Mouse (Mus musculus) forebrain, embryonic 13.5 days (tissue): ENCODE results near the gene Olfr1428. TPM values are rescaled to one million over a fixed set of nuclear protein-coding genes. Genes with fewer than 3 reads are reported as not detected.
A peak's percentile ranks its signal among the peaks of the same experiment; 100 is the strongest.
"Not testable (repeated sequence)": the region's sequence is repeated elsewhere in the genome, so short reads cannot be mapped to it uniquely, and the experiment has no call there.

Experiments
- ATAC-seq: fragments of 200-750 bp; cut with Nextera tagmentation; 2 replicates; pipeline ENCODE4 v1.8.0; 2017
- H3K27ac ChIP-seq: fragments of 300-500 bp; sonication (generic); 2 replicates; pipeline ENCODE4 v1.5.1; 2015; ENCODE audit warnings: inconsistent platforms, mild to moderate bottlenecking, moderate library complexity
- H3K27me3 ChIP-seq: fragments of 300-500 bp; sonication (generic); 2 replicates; pipeline ENCODE4 v1.6.1; 2015; ENCODE audit warnings: mild to moderate bottlenecking, inconsistent platforms
- H3K36me3 ChIP-seq: fragments of 300-500 bp; sonication (generic); 2 replicates; pipeline ENCODE4 v1.6.1; 2015; ENCODE audit warnings: mild to moderate bottlenecking, inconsistent platforms; ENCODE audit not compliant: poor library complexity, severe bottlenecking
- H3K4me1 ChIP-seq: fragments of 300-500 bp; sonication (generic); 2 replicates; pipeline ENCODE4 v1.6.1; 2015; ENCODE audit warnings: inconsistent platforms
- H3K4me2 ChIP-seq: fragments of 300-500 bp; sonication (generic); 2 replicates; pipeline ENCODE4 v1.6.1; 2015; ENCODE audit warnings: inconsistent platforms, mild to moderate bottlenecking, moderate library complexity
- H3K4me3 ChIP-seq: fragments of 300-500 bp; sonication (generic); 2 replicates; pipeline ENCODE4 v1.5.1; 2015; ENCODE audit warnings: mild to moderate bottlenecking, inconsistent platforms
- H3K9ac ChIP-seq: fragments of 300-500 bp; sonication (generic); 2 replicates; pipeline ENCODE4 v1.6.1; 2015; ENCODE audit warnings: mild to moderate bottlenecking, inconsistent platforms
- H3K9me3 ChIP-seq: fragments of 300-500 bp; sonication (generic); replicated peaks from 2 replicates; pipeline ENCODE4 v1.6.1; 2016; ENCODE audit warnings: inconsistent platforms
- WGBS: fragments of 180-500 bp; shearing (Covaris S2); methylation state at CpG from one replicate; pipeline ENCODE4 v1.1.7; 2015; 5-methylcytosine and 5-hydroxymethylcytosine counted together
- polyA plus RNA-seq: library from polyadenylated mRNA; unstranded; fragments of >200 nt; fragmentation: Nextera tagmentation; extraction: Ambion mirVana; gene quantifications from 2 replicates; pipeline ENCODE4 v1.2.1, GENCODE M21; 2015

Gene Olfr1428
- not detected in 2 replicates for polyA plus RNA-seq

- no peak for ATAC-seq
Observed at GRCm38 (mm10) chr19:12115797-12116196, at the start of gene Olfr1428. Gene Olfr1428 (minus strand): TSS chr19:12115897.

GRCm38 (mm10) chr19:12145452-12145851, 29.8 kb upstream of the Olfr1428 start:
- 91% methylated on average over 3 of the region's 3 CpGs for WGBS
- ATAC-seq: no peak
- no peak overlapping the region for H3K9ac ChIP-seq

More at GRCm38 (mm10) chr19:12115797-12116196, at the start of gene Olfr1428:
- H3K4me2 ChIP-seq: no peak within 1 kb of the TSS
- no peak within 1 kb of the TSS for H3K27ac ChIP-seq
- H3K9ac ChIP-seq: no peak within 1 kb of the TSS
- no peak within 1 kb of the TSS for H3K4me3 ChIP-seq
- WGBS: 85% methylated on average over 1 of the region's 1 CpGs
- H3K9me3 ChIP-seq: no peaks in the 10 kb centered on the region
- no peaks in the 10 kb centered on the region for H3K4me1 ChIP-seq
- no peaks in the 10 kb centered on the region for H3K27me3 ChIP-seq
- H3K36me3 ChIP-seq: no peaks in the 10 kb centered on the region

GRCm38 (mm10) chr19:12143356-12143755, 27.7 kb upstream of the Olfr1428 start:
- no peak overlapping the region for H3K4me2 ChIP-seq
- H3K4me1 ChIP-seq: no peaks in the 10 kb centered on the region
- no peaks in the 10 kb centered on the region for H3K36me3 ChIP-seq
- H3K27me3 ChIP-seq: no peaks in the 10 kb centered on the region
- no peak overlapping the region for H3K4me3 ChIP-seq
- H3K27ac ChIP-seq: no peak overlapping the region
- no peak for ATAC-seq
- no peaks in the 10 kb centered on the region for H3K9me3 ChIP-seq
- WGBS: 40% methylated on average over 1 of the region's 1 CpGs
- no peak overlapping the region for H3K9ac ChIP-seq

More at GRCm38 (mm10) chr19:12145452-12145851, 29.8 kb upstream of the Olfr1428 start:
- Histone ChIP-seq H3K4me1 (no peaks in the 10 kb centered on the region), H3K4me2 (no peak overlapping the region), H3K27me3 (no peaks in the 10 kb centered on the region), H3K9me3 (no peaks in the 10 kb centered on the region), H3K27ac (no peak overlapping the region), H3K4me3 (no peak overlapping the region), H3K36me3 (no peaks in the 10 kb centered on the region)

GRCm38 (mm10) chr19:12134289-12134688, 18.6 kb upstream of the Olfr1428 start:
- no peaks in the 10 kb centered on the region for H3K36me3 ChIP-seq
- H3K9me3 ChIP-seq: 0 out of 2 replicates have a peak, but pooled peaks cover 3% of the 10 kb centered on the region
- 0 out of 2 replicates have a peak, but pooled peaks have one; percentile 43 for ATAC-seq
- H3K27ac ChIP-seq: no peak overlapping the region
- H3K4me2 ChIP-seq: no peak overlapping the region
- H3K27me3 ChIP-seq: no peaks in the 10 kb centered on the region
- H3K4me1 ChIP-seq: no peaks in the 10 kb centered on the region
- H3K4me3 ChIP-seq: no peak overlapping the region
- no peak overlapping the region for H3K9ac ChIP-seq
- 33% methylated on average over 2 of the region's 2 CpGs for WGBS

GRCm38 (mm10) chr19:12123103-12123502, 7.4 kb upstream of the Olfr1428 start, which contains the start of gene Olfr76:
Gene Olfr76 (minus strand): TSS chr19:12123203.
- 75% methylated on average over 3 of the region's 3 CpGs for WGBS
- ATAC-seq: no peak
- Histone ChIP-seq H3K9ac (no peak within 1 kb of the TSS), H3K4me2 (no peak within 1 kb of the TSS), H3K4me3 (no peak within 1 kb of the TSS), H3K27ac (no peak within 1 kb of the TSS), H3K36me3 (no peaks in the 10 kb centered on the region), H3K4me1 (no peaks in the 10 kb centered on the region), H3K27me3 (no peaks in the 10 kb centered on the region), H3K9me3 (no peaks in the 10 kb centered on the region)

GRCm38 (mm10) chr19:12116464-12116863, 767 bp upstream of the Olfr1428 start:
- no peak for ATAC-seq
- WGBS: 92% methylated on average over 3 of the region's 3 CpGs

GRCm38 (mm10) chr19:12113807-12114206, 1.9 kb downstream of the Olfr1428 start:
- no peak overlapping the region for H3K4me2 ChIP-seq
- no peaks in the 10 kb centered on the region for H3K4me1 ChIP-seq
- ATAC-seq: no peak
- H3K27ac ChIP-seq: no peak overlapping the region
- H3K4me3 ChIP-seq: no peak overlapping the region
- H3K36me3 ChIP-seq: no peaks in the 10 kb centered on the region
- WGBS: 70% methylated on average over 1 of the region's 1 CpGs
- H3K9ac ChIP-seq: no peak overlapping the region
- H3K27me3 ChIP-seq: no peaks in the 10 kb centered on the region
- H3K9me3 ChIP-seq: no peaks in the 10 kb centered on the region

More at GRCm38 (mm10) chr19:12116464-12116863, 767 bp upstream of the Olfr1428 start:
- H3K9ac ChIP-seq: no peak overlapping the region
- no peak overlapping the region for H3K4me2 ChIP-seq
- H3K4me1 ChIP-seq: no peaks in the 10 kb centered on the region
- no peak overlapping the region for H3K27ac ChIP-seq
- H3K27me3 ChIP-seq: no peaks in the 10 kb centered on the region
- no peaks in the 10 kb centered on the region for H3K9me3 ChIP-seq
- no peak overlapping the region for H3K4me3 ChIP-seq
- no peaks in the 10 kb centered on the region for H3K36me3 ChIP-seq

- H3K9me3 ChIP-seq: no peaks in the 10 kb centered on the region
- no peaks in the 10 kb centered on the region for H3K4me1 ChIP-seq
- no peak overlapping the region for H3K4me2 ChIP-seq
- H3K27ac ChIP-seq: no peak overlapping the region
- no peak overlapping the region for H3K4me3 ChIP-seq
- no peaks in the 10 kb centered on the region for H3K36me3 ChIP-seq
- WGBS: 58% methylated on average over 1 of the region's 1 CpGs
- H3K9ac ChIP-seq: no peak overlapping the region
- no peak for ATAC-seq
- H3K27me3 ChIP-seq: no peaks in the 10 kb centered on the region
Observed at GRCm38 (mm10) chr19:12104541-12104940, 11.2 kb downstream of the Olfr1428 start.

- no peaks in the 10 kb centered on the region for H3K36me3 ChIP-seq
- H3K4me3 ChIP-seq: no peak within 1 kb of the TSS
- H3K27ac ChIP-seq: no peak within 1 kb of the TSS
- WGBS: 93% methylated on average over 2 of the region's 2 CpGs
- H3K4me2 ChIP-seq: no peak within 1 kb of the TSS
- H3K27me3 ChIP-seq: no peaks in the 10 kb centered on the region
- no peaks in the 10 kb centered on the region for H3K9me3 ChIP-seq
- ATAC-seq: no peak
- H3K9ac ChIP-seq: no peak within 1 kb of the TSS
- H3K4me1 ChIP-seq: no peaks in the 10 kb centered on the region
Observed at GRCm38 (mm10) chr19:12103234-12103633, 12.5 kb downstream of the Olfr1428 start, which contains the start of gene Olfr1427. Gene Olfr1427 (minus strand): TSS chr19:12103334.

- Histone ChIP-seq H3K4me1 (no peaks in the 10 kb centered on the region), H3K27me3 (no peaks in the 10 kb centered on the region), H3K4me3 (no peak within 1 kb of the TSS), H3K36me3 (no peaks in the 10 kb centered on the region), H3K9me3 (no peaks in the 10 kb centered on the region), H3K27ac (no peak within 1 kb of the TSS), H3K9ac (no peak within 1 kb of the TSS), H3K4me2 (no peak within 1 kb of the TSS)
- 78% methylated on average over 1 of the region's 1 CpGs for WGBS
- no peak for ATAC-seq
Observed at GRCm38 (mm10) chr19:12091913-12092312, 23.8 kb downstream of the Olfr1428 start, which contains the start of gene Olfr1426. Gene Olfr1426 (minus strand): TSS chr19:12092013.

GRCm38 (mm10) chr19:12077631-12078030, 38.1 kb downstream of the Olfr1428 start, which contains the start of gene Olfr1425:
Gene Olfr1425 (minus strand): TSS chr19:12077731.
- H3K9me3 ChIP-seq, H3K36me3 ChIP-seq, H3K4me2 ChIP-seq, H3K27ac ChIP-seq, H3K4me1 ChIP-seq, ATAC-seq, H3K4me3 ChIP-seq, H3K9ac ChIP-seq, H3K27me3 ChIP-seq: not testable (repeated sequence)
- WGBS: 82% methylated on average over 4 of the region's 4 CpGs

- H3K36me3 ChIP-seq, H3K27ac ChIP-seq, ATAC-seq, H3K9me3 ChIP-seq, H3K4me3 ChIP-seq, H3K9ac ChIP-seq, H3K4me1 ChIP-seq, H3K4me2 ChIP-seq, H3K27me3 ChIP-seq: not testable (repeated sequence)
- WGBS: 83% methylated on average over 1 of the region's 1 CpGs
Observed at GRCm38 (mm10) chr19:12069546-12069945, 46.2 kb downstream of the Olfr1428 start.

GRCm38 (mm10) chr19:12067806-12068205, 47.9 kb downstream of the Olfr1428 start:
- ATAC-seq: not testable (repeated sequence)
- 52% methylated on average over 1 of the region's 1 CpGs for WGBS

More at GRCm38 (mm10) chr19:12067806-12068205, 47.9 kb downstream of the Olfr1428 start:
- H3K4me1 ChIP-seq, H3K9ac ChIP-seq, H3K27me3 ChIP-seq, H3K4me2 ChIP-seq, H3K27ac ChIP-seq, H3K36me3 ChIP-seq, H3K4me3 ChIP-seq, H3K9me3 ChIP-seq: not testable (repeated sequence)
